Mouse (Mus musculus) naive thymus-derived CD4-positive, alpha-beta T cell, adult 5 months (primary cell): ENCODE data around the gene Spata21. TPM values are rescaled to one million over a fixed set of nuclear protein-coding genes. Genes with fewer than 3 reads are reported as not detected.

ENCODE experiments used
- polyA plus RNA-seq: library from polyadenylated mRNA; unstranded; fragments of 100-300 nt; shearing (Covaris generic); gene quantifications from one replicate; pipeline ENCODE4 v1.2.1, GENCODE M21; 2017

Gene Spata21
- 0.55 TPM for polyA plus RNA-seq

DNA sequence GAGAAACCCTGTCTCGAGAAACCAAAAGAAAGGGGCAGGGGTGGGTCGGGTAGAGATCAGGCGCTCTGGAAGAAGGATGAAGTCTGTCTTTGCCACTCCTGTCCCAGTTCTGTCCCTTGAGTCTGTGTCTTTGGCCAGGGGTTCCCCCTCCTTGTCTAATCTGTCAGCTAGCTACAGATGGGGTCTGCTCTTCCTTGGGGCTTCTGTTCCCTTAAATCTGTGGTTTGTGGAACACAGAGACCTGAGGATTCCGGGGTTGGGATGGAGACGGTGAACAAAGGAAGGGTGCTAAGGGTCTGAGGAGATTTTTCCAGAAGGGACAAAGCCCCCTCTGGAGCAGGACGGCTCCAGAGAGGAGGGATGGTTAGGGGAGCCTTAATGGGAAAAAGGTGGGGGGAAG, at the start of gene Spata21:
TSS of gene Spata21 (plus strand) at position 301 of the 400 bp plus-strand sequence.

DNA sequence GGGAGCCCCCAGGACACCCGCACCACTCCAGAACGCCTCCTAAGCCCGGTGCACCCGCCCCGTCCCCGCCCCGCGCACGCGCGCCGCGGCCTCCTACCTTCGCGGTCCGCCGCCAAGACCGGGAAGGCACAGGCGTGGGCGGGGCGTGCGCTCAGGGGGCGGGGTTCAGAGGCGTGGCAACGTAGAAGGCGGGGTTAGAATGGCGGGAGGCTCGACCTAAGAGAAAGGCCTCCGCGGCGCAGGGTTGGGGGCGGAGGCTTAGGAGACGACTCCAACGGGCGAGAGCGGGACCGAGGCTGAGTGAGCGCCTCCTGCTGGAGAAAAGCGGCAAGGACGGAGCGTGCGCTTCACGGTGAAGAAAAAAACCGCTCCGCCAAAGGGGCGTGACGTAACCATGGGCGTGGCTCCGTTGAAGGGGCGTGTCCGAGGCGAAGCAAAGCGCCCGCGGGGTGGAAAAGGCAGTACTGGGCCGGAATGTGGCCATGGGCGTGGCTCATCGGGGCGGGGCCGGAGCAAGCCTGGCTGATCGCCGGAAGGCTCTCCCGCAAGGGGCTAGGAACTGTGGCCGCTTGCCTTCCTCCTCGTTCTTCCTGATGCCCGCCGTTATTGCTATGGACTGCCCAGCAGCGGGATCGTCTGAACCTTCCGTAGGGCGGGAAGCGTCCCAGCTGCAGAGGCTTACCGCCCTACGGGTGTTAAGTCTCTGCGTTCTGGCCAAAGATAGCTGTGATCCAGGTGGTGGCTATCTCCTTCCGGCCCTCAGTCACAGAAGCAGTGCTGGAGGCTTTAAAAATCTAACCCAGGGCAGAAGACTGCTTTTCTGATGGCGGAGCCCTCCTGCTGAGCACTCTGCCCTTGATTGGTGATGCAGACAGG, 27.5 kb upstream of the Spata21 start, which contains the start of gene Crocc:
TSS of gene Crocc (minus strand) at position 125 of the 876 bp plus-strand sequence.

DNA sequence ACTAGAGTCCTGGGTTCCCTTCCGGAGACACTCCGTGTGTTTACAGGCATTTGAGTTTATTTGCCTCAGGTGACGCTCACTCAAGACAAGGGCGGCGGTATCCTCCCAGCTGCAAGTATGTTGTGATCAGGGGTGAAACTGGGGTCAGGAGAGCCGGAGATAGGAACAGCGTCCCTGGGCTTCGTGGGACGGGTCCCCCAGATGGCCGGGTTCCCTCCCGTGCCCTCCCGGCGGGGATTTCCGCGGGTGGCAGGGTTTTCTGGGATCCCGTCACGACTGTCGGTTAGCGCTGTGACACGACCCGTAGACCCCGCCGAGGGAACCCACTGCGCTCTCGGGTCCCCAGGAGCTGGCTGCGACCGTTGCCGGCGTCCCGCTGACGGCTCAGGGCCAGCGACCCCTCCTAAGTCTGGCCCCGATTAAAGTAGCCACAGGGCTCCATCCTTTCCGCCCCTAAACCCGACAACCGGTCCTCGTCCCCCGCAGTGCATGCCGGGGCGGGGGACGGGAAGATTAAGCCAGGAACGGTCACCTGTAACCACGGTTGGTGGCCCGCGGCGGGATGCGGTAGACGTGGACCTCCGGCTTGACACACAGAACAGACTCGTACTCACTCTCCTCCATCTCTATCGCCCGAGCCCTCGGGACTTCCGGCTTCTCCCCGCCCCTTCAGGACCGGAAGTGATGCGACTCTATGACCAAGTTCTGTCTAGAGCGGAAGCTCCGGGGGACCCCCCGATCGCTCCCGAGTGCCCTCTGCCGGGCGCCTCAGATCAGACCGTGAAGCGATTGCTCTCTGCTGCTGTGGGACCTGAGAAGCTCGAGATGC, 10.2 kb upstream of the Spata21 start, which contains the start of gene Necap2:
TSS of gene Necap2 (minus strand) at position 677 of the 829 bp plus-strand sequence.

DNA sequence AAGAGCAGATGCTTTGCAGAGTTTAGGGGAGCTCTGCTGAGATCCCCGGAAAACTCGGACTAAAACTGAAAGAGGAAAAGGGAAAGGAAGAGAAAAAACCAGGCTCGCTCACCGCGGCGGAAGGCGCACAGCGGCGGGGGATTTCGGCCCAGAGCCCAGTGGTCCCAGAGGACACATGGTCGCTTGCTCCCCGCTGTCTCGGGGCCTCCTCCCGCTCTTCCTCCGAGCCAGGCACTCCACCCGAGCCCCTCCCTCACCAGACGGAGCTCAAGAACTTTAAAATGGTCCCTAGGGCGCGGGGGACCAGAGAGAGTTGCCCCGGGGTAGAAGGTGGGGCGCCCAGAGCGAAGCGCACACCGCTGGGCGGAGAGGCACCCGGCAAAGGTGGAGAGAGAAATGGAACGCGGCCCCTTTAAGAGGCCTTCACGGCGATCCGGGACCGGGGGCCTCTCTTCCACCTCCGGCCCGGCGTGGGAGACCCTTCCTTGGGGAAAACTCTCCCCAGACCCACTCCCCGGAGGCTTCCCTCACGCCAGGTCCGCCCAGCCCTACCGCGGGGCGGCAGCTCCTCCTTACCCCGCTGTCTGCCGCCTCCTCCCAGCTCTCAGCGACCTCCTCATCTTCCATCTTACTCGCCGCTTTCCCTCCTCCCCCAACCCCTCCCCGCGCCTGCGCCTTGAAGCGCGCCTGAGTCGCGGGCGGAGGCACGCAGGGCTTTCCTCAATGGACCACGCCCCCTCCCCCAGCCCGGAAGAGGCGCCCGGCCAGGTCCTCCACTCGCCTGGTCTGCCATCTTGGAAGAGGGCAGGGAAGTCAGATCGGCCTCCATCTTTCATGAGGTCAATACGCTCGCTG, 51.2 kb downstream of the Spata21 start, which contains the start of gene Szrd1:
TSS of gene Szrd1 (minus strand) at position 660 of the 855 bp plus-strand sequence.

DNA sequence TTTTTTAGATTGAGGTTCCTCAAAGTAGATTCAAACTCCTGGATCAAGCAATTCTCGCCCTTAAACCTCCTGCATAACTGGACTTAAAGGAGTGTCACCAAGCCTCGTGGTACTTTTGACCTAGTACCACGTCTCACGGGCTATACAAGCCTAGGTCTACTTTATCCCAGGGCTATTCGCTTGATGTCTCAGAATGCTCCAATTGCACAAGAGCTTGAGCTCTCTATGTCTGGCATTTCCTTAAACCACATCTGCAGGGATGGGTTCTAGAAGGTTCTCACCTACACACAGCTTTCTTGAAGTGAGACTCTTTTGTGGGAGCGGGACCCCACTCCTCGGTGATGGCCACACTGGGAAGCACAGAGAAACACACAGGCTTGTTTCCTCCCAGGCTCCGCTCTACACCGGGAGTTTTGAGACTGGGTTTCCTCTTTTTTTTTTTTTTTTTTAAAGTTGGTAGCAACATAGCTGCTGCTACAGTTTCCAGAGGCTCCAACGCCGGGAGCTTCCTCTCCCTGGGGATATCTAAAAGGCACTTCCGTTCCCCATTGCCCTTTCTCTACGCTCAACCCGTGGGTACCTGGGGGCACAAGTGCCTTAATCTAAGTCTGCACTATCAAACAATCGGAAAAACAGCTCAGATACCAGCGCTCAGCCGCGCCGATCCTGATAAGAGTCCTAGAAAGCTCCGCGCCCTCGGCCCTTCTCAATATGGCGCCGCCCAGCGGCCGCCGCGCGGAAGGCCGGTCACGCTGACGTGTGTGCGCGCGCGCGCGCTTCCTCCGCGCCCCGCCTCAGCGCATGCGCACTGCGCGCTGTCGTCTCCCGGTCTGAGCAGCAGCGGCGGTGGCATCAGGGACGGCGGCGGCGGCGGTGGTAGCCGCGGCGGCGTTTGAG, 59.2 kb downstream of the Spata21 start, which contains the start of gene Fbxo42:
TSS of gene Fbxo42 (plus strand) at position 802 of the 897 bp plus-strand sequence.

Other genes with a start within 250 kb of the Spata21 start
- 0.34 TPM for gene Padi1, start 242.6 kb upstream of the Spata21 start, polyA plus RNA-seq
- gene Padi2, start 182.0 kb upstream of the Spata21 start, polyA plus RNA-seq, result 19.7 TPM
- gene Sdhb, start 127.1 kb upstream of the Spata21 start, polyA plus RNA-seq, result 177 TPM
- gene Atp13a2, start 101.5 kb upstream of the Spata21 start, polyA plus RNA-seq, result 33.3 TPM
- not detected for gene Mfap2, start 77.9 kb upstream of the Spata21 start, polyA plus RNA-seq
- gene Crocc, start 27.8 kb upstream of the Spata21 start, polyA plus RNA-seq, result 4.4 TPM
- gene Necap2, start 10.0 kb upstream of the Spata21 start, polyA plus RNA-seq, result 150 TPM
- 69.7 TPM for gene Szrd1, start 51.4 kb downstream of the Spata21 start, polyA plus RNA-seq
- 31.4 TPM for gene Fbxo42, start 59.6 kb downstream of the Spata21 start, polyA plus RNA-seq
- gene Rsg1, start 125.6 kb downstream of the Spata21 start, polyA plus RNA-seq, result 4.6 TPM
- gene Arhgef19, start 151.2 kb downstream of the Spata21 start, polyA plus RNA-seq, result not detected
- gene Epha2, start 212.9 kb downstream of the Spata21 start, polyA plus RNA-seq, result not detected